Mouse (Mus musculus): Measurements from ENCODE around the gene Cd72. TPM values are rescaled to one million over a fixed set of nuclear protein-coding genes. Genes with fewer than 3 reads are reported as not detected.

The Cd72 gene
- polyA plus RNA-seq (2016; fragmentation: Nextera tagmentation; extraction: Ambion mirVana), result 1.1 TPM in 2 replicates

DNA sequence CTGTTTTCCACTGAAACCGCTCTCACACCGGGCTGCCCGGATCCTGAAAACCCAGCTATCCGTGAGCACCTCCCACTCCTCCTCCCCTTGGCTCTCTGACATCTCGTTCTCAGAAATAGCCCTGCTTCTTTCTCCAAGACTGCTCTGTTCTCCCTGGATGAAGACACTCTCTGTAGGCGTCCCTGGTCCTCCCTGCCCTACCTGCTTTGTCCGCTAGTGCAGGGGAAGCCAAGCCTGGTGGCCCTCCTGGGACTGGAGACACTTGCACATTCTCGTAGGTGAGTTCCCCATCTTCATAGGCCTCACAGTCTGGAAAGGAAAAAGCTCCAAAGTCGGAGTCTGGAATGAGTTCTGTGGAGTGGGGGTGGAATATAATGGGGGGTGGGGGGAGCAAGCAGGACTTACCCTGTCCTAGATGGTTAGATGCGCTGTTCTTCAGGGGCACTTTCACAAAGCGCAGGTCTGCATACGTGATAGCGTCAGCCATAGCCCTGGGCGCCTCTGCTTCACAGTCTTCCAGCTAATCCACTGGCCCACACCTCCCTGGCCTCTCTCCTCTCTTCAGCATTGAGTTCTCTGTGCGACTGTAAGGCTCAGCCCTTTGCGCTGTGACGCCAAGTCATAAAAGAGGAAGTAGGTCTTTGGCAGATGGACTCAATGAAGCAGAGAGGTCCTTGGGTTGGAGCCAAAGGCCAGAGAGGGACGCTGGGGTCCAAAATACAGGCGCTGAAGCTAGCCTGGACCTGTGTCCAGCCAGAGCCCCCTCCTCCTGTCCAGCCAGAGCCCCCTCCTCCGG lies at the start of gene Cd72:
Gene Cd72, minus strand, starts transcription at position 588 of the 796 bp plus-strand sequence.
- no peaks in the 10 kb centered on the region for H3K36me3 ChIP-seq
- peak within 1 kb of the TSS; percentile 40 for H3K4me2 ChIP-seq
- peaks cover 74% of the 10 kb centered on the region for H3K27me3 ChIP-seq (replicated peaks)
- peaks cover 16% of the 10 kb centered on the region; the same call in 1 of the 2 replicates for H3K4me1 ChIP-seq
- no peak for ATAC-seq
- WGBS (ENCODE audit: insufficient replicate concordance), result 13% methylated on average over 20 of the region's 20 CpGs
- no peaks in the 10 kb centered on the region for H3K9me3 ChIP-seq (replicated peaks)
- H3K9ac ChIP-seq, result no peak within 1 kb of the TSS
- H3K27ac ChIP-seq, result no peak within 1 kb of the TSS
- 0 out of 2 replicates have a peak within 1 kb of the TSS, but pooled peaks have one; percentile 7 for H3K4me3 ChIP-seq

DNA sequence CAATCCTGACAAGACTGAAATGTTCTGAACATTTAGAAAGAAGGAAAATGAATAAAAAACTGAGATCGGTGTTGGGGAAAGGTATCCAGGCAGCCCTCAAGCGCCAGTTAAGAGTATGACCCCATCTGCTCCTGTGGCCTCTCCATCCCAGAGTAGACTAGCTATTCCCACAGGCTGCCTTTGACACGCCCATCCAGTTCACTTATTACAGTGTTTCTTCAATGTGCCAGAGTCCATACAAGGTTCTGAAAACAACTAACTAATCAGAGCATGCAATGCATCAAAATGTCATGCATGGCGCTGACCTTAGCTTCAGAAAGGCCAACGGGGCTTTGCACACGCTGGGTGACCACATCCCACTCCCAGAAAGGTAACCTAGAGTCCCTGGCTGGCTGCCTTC lies 49.1 kb upstream of the Cd72 start:
- Histone ChIP-seq H3K4me1 (peaks cover 42% of the 10 kb centered on the region), H3K27me3 (replicated peaks) (peaks cover 6% of the 10 kb centered on the region; the same call in 1 of the 2 replicates), H3K9me3 (replicated peaks) (no peaks in the 10 kb centered on the region), H3K4me2 (no peak overlapping the region), H3K36me3 (no peaks in the 10 kb centered on the region), H3K9ac (no peak overlapping the region), H3K27ac (no peak overlapping the region), H3K4me3 (no peak overlapping the region)
- WGBS (ENCODE audit: insufficient replicate concordance), result 68% methylated on average over 6 of the region's 6 CpGs
- ATAC-seq, result no peak

DNA sequence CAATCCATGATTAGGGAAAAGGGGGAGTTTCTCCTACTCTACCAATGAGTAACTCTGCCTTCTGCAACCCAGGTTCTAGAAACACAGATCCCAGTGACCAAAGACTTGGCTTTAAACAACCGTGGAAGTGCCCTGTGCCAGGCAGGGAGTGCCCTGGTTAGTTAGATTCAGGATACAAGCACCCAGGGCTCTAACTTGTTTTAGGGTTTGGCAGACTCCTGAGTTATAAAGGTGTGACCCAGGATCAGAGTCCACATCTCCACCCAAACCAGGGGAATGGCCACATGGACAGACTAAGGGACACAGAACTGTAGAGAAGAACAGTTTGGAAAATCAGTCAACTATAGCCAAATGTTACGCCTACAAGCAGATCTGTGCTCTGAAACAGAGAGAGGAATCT lies 48.6 kb upstream of the Cd72 start:
- no peak overlapping the region for H3K4me3 ChIP-seq
- no peak overlapping the region for H3K27ac ChIP-seq
- H3K27me3 ChIP-seq (replicated peaks), result peaks cover 6% of the 10 kb centered on the region; the same call in 1 of the 2 replicates
- H3K4me1 ChIP-seq, result peaks cover 42% of the 10 kb centered on the region
- ATAC-seq, result no peak
- WGBS (ENCODE audit: insufficient replicate concordance), result 66% methylated on average over 2 of the region's 2 CpGs
- H3K9ac ChIP-seq, result no peak overlapping the region
- H3K9me3 ChIP-seq (replicated peaks), result no peaks in the 10 kb centered on the region
- peaks cover 3% of the 10 kb centered on the region; the same call in 1 of the 2 replicates for H3K36me3 ChIP-seq
- no peak overlapping the region for H3K4me2 ChIP-seq

DNA sequence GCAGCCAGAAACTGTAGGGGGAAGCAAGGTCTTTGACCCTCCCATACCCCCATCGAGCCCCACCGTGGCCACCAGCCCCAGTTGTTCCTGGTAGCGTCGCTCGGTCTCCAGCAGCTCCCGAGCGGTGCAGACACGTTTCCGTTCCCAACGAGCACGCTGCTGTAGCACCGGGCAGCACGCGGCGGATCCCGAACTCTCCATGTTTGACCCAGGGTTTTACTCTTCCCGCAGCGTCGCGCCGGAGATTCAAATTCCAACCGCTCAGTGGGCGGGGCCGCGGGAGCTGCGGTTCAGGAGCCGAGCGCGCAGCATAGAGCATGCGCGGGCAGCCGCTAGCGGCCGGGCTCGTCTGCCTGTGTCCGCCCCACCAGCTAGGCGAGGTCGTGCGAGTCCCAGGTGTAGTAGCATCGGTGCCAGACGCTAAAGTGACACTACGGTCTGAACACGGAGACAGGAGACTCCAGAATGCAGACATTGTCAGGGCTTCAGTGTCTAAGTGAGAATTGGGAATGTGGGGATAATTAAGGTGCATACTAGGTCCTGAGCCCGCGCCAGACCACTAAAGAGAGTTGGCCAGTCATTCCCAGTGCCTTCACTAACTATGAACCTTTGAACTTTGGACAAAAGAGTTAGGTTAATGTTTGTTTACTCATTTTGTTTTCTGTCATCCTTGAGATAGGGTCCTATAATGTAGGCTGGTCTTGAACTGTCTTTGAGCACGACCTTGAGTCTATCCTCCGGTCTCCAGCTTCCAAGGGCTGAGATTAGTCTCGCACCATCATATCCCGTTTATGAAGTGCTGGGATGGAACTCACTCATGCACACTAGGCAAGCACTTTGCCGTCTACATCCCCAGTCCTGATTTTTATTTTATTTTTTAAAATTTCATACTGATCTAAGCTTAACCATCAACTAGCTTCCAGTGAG lies 45.2 kb upstream of the Cd72 start, which contains the start of gene Arhgef39:
Gene Arhgef39, minus strand, starts transcription at position 289 of the 927 bp plus-strand sequence.
- no peaks in the 10 kb centered on the region for H3K27me3 ChIP-seq (replicated peaks)
- H3K4me1 ChIP-seq, result peaks cover 62% of the 10 kb centered on the region
- peak within 1 kb of the TSS; percentile 88 for H3K9ac ChIP-seq
- H3K27ac ChIP-seq, result peak within 1 kb of the TSS; percentile 79
- H3K36me3 ChIP-seq, result peaks cover 36% of the 10 kb centered on the region
- peak within 1 kb of the TSS; percentile 82 for H3K4me2 ChIP-seq
- no peaks in the 10 kb centered on the region for H3K9me3 ChIP-seq (replicated peaks)
- ATAC-seq, result peak; percentile 90
- H3K4me3 ChIP-seq, result peak within 1 kb of the TSS; percentile 79
- 8% methylated on average over 50 of the region's 50 CpGs for WGBS (ENCODE audit: insufficient replicate concordance)

DNA sequence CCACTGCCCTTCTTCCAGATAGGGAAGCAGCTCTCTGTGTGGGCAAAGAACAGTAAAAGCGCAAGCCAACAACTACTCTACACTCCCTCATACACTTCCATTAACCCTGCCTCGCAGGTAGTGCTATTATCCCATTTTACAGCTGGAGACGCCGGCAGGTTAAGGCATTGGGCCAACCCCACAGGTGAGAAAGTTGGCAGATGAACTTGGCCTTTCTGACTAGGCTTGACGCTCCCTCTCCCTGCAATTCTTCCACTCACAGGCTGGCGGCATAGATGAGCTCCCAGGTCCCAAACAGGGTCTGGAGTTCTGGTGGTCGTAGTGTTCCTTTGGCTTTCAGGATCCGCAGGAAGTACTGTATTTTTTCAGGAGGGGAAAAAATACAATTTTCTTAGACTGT lies 44.6 kb upstream of the Cd72 start:
- Histone ChIP-seq H3K9ac (peak overlapping the region; percentile 88), H3K4me3 (peak overlapping the region; percentile 79), H3K36me3 (peaks cover 36% of the 10 kb centered on the region), H3K27me3 (replicated peaks) (no peaks in the 10 kb centered on the region), H3K9me3 (replicated peaks) (no peaks in the 10 kb centered on the region), H3K4me1 (peaks cover 62% of the 10 kb centered on the region), H3K4me2 (peak overlapping the region; percentile 82), H3K27ac (peak overlapping the region; percentile 79)
- peak; percentile 59 for ATAC-seq
- WGBS (ENCODE audit: insufficient replicate concordance), result 7% methylated on average over 8 of the region's 8 CpGs

DNA sequence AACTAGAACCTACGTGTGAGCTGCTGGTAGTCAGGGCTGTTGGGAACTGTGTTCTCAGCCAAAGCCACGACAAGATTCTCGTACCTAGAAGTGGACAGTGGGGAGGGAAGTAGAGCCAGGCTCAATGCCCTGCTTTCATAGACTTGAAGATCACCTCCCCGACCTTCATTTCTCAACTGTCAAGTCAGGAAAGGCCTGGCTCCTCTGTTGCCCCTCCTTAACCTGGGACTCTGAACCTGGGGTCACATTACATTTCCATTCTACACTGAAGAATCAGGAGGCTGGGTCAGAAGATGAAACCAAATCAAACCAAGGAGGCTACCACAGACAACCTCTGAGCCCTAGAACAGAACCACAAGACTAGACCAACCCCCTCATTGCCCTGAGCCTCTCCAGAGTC lies 43.5 kb upstream of the Cd72 start:
- H3K9me3 ChIP-seq (replicated peaks), result no peaks in the 10 kb centered on the region
- no peaks in the 10 kb centered on the region for H3K27me3 ChIP-seq (replicated peaks)
- peak overlapping the region; percentile 79 for H3K4me3 ChIP-seq
- 71% methylated on average over 4 of the region's 4 CpGs for WGBS (ENCODE audit: insufficient replicate concordance)
- peak overlapping the region; percentile 79; the same call in 1 of the 2 replicates for H3K27ac ChIP-seq
- peaks cover 36% of the 10 kb centered on the region for H3K36me3 ChIP-seq
- ATAC-seq, result no peak
- H3K4me1 ChIP-seq, result peaks cover 58% of the 10 kb centered on the region
- peak overlapping the region; percentile 82 for H3K4me2 ChIP-seq
- peak overlapping the region; percentile 88 for H3K9ac ChIP-seq

DNA sequence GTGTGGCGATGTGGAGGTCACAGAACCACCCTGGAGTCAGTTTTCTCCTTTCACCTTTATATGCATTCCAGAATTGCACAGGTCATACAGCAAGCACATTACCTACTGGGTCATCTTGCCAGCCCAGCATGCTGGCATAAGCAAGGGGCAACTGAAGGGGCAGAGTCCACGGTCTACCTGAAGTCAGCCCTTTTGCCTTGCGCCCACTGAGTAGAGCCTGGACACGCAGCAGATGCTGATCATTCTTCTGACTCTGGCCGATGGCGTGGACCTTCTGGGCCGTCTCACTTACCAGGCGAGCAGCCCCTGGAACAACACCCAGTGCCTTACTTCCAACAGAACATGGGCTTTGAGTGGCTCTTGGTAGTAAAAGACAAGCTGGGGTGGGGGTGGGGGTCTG lies 43.0 kb upstream of the Cd72 start:
- H3K36me3 ChIP-seq, result peaks cover 36% of the 10 kb centered on the region
- 85% methylated on average over 8 of the region's 8 CpGs for WGBS (ENCODE audit: insufficient replicate concordance)
- H3K4me2 ChIP-seq, result peak overlapping the region; percentile 82
- ATAC-seq, result no peak
- H3K9ac ChIP-seq, result peak overlapping the region; percentile 88
- no peak overlapping the region for H3K27ac ChIP-seq
- H3K4me1 ChIP-seq, result peaks cover 61% of the 10 kb centered on the region
- H3K9me3 ChIP-seq (replicated peaks), result no peaks in the 10 kb centered on the region
- peak overlapping the region; percentile 79 for H3K4me3 ChIP-seq
- H3K27me3 ChIP-seq (replicated peaks), result no peaks in the 10 kb centered on the region

DNA sequence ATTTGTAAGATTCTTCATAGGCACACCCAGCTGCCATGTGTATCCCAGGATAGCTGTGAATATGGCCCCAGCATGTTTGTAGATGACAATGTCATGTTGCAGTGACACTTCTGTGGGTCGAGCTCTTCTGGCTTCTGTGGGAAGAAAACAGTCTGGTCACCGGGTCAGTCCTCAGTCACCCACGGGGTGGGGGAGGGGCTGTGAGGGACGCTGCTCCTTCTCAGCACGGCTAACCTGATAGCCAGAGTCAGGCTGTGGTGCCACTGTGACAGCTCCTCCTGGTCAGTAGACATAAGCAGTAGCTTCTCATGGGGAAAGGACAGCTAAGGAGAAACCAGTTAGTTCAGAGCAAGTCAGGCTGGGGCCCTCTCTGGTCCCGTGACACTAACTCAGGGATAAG lies 42.2 kb upstream of the Cd72 start:
- no peaks in the 10 kb centered on the region for H3K27me3 ChIP-seq (replicated peaks)
- H3K4me2 ChIP-seq, result no peak overlapping the region
- 65% methylated on average over 6 of the region's 6 CpGs for WGBS (ENCODE audit: insufficient replicate concordance)
- peaks cover 67% of the 10 kb centered on the region for H3K4me1 ChIP-seq
- no peak for ATAC-seq
- H3K4me3 ChIP-seq, result no peak overlapping the region
- no peak overlapping the region for H3K27ac ChIP-seq
- H3K9me3 ChIP-seq (replicated peaks), result no peaks in the 10 kb centered on the region
- H3K9ac ChIP-seq, result no peak overlapping the region
- peaks cover 36% of the 10 kb centered on the region for H3K36me3 ChIP-seq

DNA sequence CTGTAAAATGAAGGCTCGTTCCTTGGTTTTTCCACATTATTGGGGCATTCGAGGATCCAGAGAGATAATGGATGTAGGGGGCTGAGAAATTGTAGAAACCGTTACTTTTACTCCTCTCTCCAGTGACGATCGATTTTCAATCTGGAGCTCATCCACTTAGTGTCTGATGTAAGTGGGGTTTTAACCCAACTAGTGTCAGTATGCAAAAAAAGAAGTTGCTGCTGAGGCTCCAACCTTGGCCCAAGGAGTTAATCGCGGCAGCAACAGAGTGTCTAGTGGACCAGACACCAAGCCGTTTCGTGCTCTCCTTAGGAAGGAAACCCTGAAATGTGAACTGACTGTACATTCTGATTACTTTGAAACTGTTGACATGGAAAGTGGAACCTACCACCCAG lies 39.4 kb upstream of the Cd72 start:
- H3K4me1 ChIP-seq, result peaks cover 71% of the 10 kb centered on the region
- H3K36me3 ChIP-seq, result peaks cover 36% of the 10 kb centered on the region
- peak overlapping the region; percentile 90 for H3K9ac ChIP-seq
- peak overlapping the region; percentile 89 for H3K27ac ChIP-seq
- 1% methylated on average over 9 of the region's 9 CpGs for WGBS (ENCODE audit: insufficient replicate concordance)
- H3K4me3 ChIP-seq, result peak overlapping the region; percentile 88
- H3K27me3 ChIP-seq (replicated peaks), result no peaks in the 10 kb centered on the region
- no peaks in the 10 kb centered on the region for H3K9me3 ChIP-seq (replicated peaks)
- no peak for ATAC-seq
- peak overlapping the region; percentile 88 for H3K4me2 ChIP-seq

DNA sequence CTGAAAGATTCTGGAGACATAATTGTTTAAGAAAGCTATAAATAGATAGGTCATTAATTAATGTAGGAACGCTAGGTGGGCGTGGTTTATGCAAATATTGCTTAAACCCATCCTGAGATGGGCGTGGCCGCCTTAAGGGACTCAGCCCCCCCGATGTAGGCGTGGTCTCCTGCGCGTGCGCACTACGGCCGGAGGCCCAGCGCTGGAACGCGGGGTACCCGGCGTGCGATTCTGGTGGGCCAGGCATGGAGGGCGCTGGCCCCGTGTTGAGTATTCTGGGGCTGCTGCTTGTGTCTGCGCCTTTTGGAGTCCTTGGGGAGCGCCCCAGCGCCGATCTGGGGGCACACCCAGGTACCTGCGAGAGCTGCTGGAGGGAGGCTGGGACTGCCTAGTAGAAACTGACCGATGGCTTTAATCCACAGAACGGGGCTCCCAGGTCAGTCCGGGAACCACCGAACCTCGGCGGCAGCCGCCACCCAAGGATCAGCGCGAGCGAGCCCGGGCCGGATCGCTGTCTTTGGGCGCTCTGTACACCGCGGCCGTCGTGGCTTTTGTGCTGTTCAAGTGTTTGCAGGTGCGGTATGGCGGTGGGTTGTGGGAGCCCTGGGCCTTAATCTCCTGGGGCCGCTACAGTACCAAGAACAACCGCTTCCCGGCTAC lies 38.9 kb upstream of the Cd72 start:
- Histone ChIP-seq H3K27me3 (replicated peaks) (no peaks in the 10 kb centered on the region), H3K4me1 (peaks cover 68% of the 10 kb centered on the region), H3K9me3 (replicated peaks) (no peaks in the 10 kb centered on the region), H3K27ac (peak overlapping the region; percentile 89), H3K4me3 (peak overlapping the region; percentile 88), H3K4me2 (peak overlapping the region; percentile 88), H3K36me3 (peaks cover 36% of the 10 kb centered on the region), H3K9ac (peak overlapping the region; percentile 90)
- under 1% methylated on average over 47 of the region's 47 CpGs for WGBS (ENCODE audit: insufficient replicate concordance)
- ATAC-seq, result peak; percentile 82

DNA sequence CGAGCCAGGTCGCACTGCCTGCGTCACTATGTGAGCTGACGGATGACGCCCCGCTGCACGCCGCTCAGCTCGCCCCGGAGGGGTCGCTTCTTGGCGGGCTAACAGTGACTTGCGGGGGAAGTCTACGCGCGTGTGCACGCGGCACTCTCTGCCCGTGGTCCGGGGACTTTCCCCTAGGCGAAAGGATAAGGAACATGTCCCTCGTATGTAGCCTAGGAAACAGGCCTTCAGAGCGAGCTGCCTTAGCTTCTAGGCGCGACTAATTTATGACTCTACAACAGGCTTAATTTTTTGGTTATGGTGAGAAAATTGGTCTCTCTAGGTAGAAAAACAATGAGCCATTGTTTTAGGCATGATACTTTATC lies 38.4 kb upstream of the Cd72 start, which contains the start of gene Ccdc107:
Gene Ccdc107, plus strand, starts transcription at position 80 of the 365 bp plus-strand sequence.
- H3K27ac ChIP-seq, result peak within 1 kb of the TSS; percentile 89
- H3K4me3 ChIP-seq, result peak within 1 kb of the TSS; percentile 88
- H3K36me3 ChIP-seq, result peaks cover 31% of the 10 kb centered on the region
- H3K9ac ChIP-seq, result peak within 1 kb of the TSS; percentile 90
- under 1% methylated on average over 25 of the region's 25 CpGs for WGBS (ENCODE audit: insufficient replicate concordance)
- peak; percentile 98 for ATAC-seq
- H3K4me1 ChIP-seq, result peaks cover 63% of the 10 kb centered on the region
- H3K9me3 ChIP-seq (replicated peaks), result no peaks in the 10 kb centered on the region
- peak within 1 kb of the TSS; percentile 88 for H3K4me2 ChIP-seq
- H3K27me3 ChIP-seq (replicated peaks), result no peaks in the 10 kb centered on the region
